Mouse (Mus musculus) cerebellum, adult 9-10 months (tissue): ENCODE measurements around the gene Nmb.
A peak's percentile ranks its signal among the peaks of the same experiment; 100 is the strongest.

Source experiments
- DNase-seq: peaks from one replicate; pipeline ENCODE4 v3.0.0; 2022

Nmb gene

DNA sequence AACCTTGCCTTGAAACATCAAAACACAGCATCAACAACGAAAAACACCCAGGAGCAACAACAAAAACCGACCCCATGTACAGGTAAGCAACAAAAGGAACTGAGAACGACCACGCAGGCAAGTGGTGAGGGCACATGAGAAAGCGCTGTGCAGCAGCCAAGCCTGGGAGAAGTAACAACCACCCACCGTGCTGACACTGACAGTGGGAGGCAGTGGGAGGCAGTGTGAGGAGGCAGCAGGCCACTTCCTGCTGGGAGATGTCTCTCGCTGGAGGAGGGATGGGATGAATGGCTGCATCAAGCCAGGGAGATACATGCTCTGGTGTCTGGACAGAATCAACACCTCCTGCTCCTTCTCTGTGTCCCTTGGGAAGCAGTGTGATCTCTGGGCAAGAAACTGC is 7.7 kb downstream of the Nmb start:
- no peak for DNase-seq

DNA sequence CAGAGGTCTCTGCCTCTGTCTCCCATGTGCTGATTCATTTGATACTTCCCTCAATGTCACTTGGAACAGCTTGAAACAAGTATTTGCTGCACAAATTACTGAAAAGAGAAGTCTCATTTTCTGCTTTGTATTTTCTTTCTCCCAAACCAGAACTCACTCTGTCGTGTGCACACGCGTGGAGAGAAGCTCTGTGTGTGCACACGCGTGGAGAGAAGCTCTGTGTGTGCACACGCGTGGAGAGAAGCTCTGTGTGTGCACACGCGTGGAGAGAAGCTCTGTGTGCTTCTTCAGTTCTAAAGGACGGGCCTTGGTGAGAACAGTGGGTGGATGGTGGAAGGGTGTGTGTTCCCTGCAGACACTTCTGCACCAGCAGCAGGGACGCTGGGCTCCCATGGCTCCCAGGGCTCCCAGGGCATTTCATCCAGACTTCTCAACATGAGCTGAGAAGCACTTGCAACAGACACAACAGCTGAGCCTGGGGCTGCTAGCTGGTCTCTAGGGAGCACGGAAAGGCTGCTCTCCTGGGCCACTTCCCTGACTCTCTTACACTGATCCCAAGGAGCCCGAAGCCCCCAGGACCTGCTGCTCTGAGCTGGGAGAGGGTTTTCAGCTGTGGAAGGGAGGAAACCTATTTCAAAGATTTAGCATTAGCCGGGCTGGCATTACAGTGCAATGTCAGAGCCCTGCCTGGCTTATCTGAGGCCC is 9.9 kb downstream of the Nmb start:
- no peak for DNase-seq

DNA sequence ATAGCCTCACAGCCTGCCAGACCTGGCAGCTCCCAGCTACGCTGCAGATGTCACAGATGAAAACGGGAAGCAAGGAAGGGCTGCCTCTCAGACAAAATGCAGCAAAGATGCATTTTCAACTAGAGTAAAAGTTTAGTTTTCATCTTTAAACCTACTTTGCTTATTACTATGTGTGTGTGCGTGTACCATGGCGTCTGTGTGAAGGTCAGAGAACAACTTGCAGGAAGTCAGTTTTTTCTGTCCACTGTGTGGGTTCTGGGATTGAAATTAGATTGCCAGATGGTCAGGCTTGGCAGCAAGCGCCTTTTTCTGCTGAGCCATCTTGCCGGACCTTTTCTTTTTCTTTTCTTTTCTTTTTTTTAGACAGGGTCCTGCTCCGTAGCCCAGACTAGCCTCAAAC is 10.7 kb downstream of the Nmb start:
- DNase-seq: peak; percentile 71

DNA sequence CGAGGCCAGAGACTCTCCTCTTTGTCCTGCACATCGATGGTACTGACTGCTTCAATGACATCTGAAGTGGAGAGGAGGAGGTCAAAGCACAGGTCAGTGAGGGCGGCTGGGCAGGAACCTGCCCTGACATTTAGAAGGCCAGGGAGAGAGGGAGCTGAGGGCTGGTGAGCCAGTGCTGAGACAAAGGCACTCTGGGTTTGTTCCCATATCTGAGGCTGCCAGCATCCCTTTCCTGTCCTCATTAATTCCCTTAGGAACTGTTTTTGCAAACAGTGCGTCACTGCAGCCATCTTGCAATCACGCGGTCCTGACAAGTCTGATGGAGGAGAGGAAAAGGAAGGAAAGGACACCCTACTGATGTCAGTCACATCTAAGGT is 11.1 kb downstream of the Nmb start:
- DNase-seq: peak; percentile 66

DNA sequence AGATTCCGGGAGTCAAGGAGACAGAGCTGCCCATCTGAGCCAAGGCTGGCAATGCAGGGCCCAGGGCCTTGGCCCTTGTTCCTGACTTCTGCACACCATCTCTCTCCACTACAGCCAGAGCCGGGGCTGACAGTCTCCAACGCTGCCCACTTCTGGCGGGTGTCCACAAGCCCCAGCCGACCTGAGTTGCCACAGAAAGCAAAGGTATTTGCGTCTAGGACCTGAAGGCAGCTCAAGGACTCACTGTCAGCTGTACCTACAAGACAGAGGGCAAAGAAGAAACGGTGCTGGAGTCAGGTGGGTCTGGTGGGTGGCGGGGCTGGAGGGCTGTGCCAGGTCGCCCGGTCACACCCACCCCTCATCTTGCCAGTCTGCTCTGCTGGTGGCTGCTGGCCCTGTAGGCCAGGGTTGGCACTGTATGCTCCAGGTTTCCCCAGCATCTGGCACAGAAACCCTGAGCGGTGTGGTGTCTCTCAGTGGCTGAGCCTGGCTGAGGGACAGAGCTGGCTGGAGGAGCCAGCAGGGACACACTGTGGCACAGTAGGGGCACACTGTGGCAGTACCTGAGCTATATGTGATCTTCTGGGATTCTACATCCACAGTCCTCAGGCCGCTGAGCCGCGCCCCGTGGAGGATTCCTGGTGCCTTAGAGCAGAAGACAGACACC is 11.7 kb downstream of the Nmb start:
- peak; percentile 73 for DNase-seq

DNA sequence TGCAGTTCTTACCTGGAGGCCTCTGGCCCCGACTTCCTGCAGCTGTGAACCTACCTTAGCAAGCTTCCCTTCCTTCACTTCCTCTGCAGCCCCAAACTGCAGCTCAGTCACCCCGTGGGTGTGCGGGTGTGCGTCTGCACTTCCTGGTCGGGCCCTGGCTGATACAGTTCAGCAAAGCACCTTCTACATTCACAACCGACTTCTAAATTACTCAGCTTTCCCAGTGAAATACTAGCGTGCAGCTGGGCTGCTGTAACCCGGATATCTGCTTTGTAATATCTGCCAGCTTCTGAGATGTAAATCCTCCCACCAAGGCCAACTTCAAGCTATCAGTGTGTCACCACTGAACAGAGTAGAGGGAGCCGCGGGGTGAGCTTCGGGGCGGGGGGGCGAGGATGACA is 15.0 kb downstream of the Nmb start:
- DNase-seq: no peak

DNA sequence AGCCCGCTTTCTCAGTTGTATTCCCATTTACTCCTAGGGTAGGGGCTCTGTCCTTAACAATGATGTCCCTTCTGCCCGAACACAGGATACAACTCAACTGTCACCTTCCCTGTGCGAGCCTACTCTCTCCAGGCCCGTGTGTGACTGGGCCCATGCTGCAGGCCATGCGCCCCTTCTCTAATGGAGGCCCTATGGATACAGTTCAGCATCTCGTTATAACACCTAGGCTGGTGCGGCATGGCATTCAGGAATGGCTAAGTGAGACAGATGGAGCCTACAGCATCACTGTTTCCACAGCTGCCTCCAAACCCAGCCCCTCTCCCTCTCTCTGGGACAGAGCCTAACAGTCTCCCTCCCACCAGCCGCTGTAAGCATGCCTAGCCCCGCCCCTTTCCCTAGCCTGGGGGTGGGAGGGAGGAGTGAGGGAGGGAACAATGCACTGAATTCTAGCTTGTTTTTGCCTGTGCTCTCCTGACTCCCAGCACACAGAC is 15.8 kb downstream of the Nmb start:
- DNase-seq: no peak

DNA sequence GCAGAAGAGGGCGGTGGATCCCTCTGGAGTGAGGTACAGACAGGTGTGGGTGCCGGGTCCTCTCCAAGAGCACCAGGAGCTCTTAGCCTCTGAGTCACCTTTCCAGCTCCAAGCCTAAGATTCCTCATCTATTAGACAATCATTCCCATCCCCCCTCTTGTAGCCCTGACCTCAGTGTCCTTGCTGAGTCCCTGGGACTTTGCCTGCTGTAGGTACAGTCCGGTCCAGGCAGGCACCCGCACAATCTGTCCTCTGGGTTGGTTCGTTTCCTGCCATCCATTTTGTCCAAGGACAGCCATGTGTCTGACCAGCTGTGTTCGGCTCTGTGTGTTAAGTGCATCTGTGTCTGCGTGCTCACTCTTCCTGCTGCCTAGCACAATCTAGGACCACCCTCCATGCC is 16.3 kb downstream of the Nmb start:
- DNase-seq: no peak

DNA sequence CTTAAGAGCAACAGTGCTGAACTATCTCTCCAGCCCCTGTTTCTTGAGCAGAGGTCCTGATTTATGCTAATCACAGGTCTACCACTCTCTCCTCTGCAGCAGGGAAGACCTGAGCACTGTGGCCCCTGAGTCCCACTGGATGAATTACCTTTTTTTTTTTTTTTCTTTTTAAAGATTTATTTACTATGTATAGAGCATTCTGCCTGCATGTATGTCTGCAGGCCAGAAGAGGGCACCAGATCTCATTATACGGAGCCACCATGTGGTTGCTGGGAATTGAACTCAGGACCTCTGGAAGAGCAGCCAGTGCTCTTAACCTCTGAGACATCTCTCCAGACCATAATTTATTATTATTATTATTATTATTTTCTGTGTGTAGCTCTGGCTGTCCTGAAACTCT is 19.2 kb downstream of the Nmb start:
- DNase-seq: no peak

DNA sequence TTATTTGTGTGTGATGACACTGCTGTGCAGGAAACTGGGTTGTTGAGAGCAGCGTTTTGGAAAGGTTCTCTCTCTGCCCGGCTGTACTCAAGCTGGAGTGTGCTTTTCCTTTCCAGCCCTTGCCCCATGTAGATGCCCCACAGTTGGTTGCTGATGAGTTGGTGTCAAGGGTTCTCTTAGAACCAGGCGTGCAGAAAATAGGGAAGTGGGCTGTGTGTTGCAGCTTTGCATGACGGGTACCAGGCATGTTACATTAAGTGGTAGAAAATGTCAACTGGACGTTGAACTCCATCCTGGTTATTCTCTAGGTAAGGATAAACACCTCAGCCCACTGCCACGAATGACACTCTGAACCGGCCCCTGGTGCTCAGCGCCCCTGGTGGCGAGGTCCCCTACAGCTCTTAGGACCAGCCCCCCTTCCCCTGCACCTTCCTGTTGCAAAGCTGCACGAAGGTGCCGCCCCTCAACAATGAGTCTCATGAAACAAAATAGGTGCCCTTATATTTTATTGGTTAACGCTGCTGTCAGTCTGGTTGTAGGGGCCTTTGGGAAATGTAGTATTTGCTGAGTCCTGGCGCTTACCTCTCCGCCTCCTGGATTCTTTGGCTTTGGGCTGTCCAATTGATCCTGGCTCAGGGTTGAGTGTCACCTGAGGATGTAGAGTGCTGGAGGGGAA is 21.9 kb downstream of the Nmb start:
- peak; percentile 89 for DNase-seq

DNA sequence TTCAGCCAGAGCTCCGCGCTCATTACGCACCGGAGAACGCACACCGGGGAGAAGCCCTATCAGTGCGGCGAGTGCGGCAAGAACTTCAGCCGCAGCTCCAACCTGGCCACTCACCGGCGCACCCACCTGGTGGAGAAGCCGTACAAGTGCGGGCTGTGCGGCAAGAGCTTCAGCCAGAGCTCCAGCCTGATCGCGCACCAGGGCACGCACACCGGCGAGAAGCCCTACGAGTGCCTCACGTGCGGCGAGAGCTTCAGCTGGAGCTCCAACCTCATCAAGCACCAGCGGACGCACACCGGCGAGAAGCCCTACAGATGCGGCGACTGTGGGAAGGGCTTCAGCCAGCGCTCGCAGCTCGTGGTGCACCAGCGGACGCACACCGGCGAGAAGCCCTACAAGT is 29.1 kb downstream of the Nmb start:
- DNase-seq: no peak

DNA sequence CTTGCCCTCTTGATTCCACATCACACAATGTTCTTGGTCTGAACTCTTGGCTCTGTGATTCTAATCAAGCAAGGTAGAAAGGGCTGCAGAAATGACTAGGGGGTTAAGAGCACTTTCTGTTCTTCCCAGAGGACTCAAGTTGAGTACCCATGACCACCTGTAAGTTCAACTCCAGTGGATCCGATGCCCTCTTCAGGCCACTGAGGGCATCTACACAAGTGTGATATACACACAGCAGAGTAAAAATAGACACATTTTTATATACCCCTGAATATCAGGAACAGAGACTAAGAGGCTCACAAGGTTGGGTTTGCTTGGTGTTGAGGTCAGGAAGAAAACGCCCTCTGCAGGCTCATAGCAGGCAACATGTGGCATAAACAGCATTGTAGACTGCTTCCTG is 31.2 kb downstream of the Nmb start:
- DNase-seq: no peak

DNA sequence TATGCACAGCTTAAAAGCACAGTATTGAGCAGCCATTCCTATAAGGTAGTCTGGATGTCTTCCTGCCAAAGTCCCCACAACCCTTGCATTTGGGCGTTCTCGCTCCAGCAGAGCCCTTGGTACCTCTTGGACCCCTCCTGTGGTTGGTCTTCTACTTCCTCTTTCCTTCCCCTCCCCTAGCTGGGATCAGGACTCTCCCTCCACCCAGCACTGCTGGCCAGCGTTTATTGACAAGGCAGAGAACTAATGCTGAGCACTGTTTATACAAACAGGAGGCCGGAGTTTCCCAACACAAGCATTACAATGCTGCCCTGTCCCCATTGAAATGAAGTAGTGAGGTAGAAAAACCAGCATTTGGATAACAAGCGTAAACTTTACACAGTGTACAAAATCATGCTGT is 31.8 kb downstream of the Nmb start:
- no peak for DNase-seq

DNA sequence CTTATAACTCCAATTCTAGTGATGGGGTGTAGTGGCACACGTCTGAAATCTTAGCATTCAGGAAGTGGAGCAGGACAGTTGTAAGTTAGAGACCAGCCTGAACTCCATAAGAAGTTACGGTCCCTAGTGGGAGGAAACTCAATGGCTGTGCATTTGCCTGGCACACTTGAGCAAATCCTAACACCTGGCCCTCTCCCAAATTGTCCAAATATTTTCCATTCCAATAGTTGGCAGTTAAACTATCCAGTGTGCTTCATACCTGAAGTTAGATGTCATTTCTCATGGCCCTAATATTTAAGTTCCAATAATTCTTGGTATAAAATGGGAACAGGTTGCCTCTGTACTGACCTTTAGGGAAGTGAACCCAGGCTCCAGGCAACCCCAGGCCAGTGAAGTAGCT is 36.2 kb downstream of the Nmb start:
- no peak for DNase-seq

DNA sequence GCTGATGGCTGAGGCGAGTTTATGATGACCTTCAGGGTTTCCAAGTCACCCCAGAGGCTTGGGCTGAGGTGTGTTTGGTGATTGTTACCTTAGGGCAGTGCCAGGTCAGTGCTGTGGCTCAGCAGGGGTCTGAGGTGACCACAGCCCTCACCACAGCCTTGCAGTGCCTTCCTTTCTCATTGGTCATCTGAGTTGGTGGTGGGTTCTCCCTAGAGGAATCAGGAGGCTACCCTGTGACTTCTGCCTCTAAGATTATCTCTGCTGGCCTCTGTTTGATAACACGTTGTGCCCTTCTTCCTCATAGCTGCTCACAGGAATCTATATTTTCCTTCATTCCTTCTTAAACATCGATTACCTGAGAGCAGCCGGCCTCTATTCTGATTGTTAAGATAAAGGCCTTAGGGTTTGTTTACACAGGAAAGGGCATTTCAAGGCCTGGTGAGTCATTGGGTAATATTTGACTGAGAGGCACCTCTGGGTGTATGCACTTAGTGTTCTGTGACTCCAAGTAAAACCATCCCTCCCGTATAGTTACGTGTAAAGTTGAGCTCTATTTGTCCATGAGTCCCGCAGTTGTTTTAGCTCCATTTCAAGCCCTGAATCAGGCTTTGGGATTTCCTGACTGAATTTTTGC is 38.2 kb downstream of the Nmb start:
- no peak for DNase-seq

DNA sequence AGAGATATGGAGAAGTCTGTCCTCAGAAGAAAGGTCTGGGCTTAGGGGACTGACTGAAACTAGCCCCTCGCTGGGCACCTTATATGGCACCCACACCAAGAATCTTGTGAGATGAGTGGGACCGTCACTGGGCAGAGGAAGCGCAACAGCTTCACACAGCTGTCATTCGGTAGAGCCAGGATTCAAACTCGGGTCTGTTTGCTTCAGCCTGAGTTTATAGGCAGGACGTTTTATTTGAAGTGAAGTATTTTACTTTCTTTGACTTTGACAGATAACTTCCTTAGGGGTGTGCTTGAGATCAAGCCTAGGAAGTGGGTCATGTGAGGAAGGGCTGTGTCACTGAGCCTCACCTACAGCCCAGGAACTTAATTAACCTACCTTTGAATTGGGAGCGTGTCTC is 39.4 kb downstream of the Nmb start:
- DNase-seq: no peak

DNA sequence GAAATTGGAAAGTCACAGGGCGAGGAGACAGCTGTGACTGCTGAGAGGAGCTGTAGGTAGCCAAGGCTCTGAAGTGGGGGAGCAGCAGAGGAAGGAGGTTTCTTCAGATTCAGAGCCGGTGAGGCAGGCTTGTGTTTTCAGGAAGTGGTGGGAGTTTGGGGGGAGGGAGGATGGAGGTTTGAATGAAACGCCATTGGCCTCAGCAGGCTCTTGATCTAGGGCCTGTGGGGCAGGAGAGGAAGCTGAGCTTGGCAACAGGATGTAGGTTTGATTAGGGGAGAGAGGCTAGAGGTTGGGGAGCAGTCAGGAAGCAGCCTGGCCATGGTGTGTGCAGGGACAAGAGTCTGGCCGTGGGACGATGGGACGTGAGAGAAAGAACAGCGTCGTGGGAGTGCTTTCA is 40.0 kb downstream of the Nmb start:
- DNase-seq: no peak

DNA sequence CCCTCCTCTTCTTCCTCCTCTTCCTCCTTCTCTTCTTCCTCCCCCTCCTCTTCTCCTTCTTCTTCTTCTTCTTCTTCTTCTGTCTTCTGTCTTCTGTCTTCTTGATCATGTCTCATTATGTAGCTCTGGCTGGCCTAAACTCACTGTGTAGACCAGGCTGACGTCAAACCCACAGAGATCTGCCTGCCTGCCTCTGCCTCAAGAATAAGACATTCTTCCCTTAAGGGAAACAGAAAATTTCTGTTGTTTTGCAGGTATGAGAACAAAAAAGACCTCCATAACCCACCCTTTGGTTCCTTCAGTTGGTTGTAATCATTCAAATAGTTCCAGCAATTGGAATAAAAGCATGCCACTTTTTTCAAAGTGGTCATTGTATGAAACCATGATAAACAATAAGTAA is 40.7 kb downstream of the Nmb start:
- DNase-seq: no peak

DNA sequence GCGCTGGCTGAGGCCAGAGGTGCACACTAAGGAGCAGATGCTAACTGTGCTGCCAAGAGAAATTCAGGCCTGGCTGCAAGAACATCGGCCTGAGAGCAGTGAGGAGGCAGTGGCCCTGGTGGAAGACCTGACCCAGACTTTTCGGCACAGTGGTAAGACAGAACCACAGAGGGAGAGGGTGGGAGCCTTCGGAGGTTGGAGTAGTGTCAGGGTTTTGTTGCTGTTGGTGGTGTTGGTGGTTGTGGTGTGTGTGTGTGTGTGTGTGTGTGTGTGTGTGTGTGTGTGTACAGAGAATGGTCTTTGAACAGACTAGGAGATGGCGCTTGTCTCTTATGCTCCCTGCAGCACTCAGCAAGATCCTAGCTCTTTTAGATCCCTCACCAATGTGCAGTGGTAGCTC is 41.4 kb downstream of the Nmb start:
- DNase-seq: no peak

DNA sequence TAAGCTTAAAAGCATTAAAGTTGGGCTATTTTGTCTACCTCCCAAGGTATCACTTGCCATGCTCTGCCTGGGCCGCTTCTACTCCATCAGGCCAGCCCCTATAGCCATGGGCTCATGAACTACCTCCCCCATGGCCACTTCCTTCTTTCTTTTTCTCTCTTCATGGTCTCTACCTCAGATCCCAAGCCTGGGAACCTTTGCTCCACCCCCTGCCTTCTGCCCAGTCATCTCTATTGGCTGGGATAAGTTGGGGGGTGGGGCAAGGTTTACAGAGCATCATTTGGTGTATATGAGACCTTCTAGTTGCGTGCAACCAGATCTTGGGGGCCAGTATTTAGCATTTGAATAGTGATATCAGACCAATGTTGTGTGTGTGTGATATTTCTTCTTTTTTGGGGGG is 42.4 kb downstream of the Nmb start:
- DNase-seq: no peak

DNA sequence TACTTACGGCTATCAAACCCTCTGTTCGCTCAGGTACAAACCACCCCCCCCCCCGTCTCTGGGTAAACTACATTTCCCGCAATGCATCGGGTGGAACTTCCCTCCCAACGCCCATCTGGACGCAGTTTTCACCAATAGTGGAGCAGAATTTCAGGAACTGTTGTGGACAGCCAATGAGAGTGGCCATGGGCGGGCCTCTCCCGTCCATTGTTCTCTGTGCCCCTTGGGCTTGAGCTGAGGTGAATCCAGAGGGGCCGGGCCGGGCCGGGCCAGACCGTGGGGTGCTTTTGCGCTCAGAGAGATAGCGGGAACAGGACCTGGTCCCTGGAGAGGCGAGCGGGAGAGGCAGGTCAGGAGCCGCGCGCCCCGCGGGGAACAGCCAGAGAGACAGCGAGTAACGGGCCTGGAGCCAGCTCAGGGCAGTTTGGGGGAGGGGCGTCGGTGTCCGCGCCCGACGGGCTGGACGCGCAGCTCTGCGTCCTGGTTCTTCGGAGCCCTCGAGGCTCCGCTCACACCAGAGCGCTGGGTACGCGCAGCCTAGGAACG is 44.1 kb downstream of the Nmb start, which contains the start of gene Zscan2:
Gene Zscan2, plus strand, starts transcription at position 192 of the 546 bp plus-strand sequence.
- DNase-seq: peak; percentile 94

DNA sequence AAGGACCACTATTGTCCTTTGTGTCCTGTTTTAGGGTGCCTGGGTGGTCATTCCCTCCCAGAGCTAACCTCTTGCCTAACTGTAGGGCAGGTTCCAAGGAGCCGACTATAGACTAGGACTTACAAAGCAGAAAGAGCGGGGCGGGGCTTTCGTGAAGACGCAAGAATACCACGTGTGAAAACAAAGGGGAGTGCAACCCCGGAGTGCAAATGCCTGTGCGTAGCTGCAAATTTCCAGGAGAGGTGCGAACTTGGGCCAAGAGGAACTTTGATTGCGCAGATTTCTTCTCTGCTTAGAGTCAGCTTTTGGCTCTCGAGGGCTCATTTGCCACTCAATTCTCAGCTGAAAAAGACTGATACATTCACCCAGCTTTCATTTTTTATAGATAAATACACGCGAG is 44.6 kb downstream of the Nmb start:
- DNase-seq: peak; percentile 69

DNA sequence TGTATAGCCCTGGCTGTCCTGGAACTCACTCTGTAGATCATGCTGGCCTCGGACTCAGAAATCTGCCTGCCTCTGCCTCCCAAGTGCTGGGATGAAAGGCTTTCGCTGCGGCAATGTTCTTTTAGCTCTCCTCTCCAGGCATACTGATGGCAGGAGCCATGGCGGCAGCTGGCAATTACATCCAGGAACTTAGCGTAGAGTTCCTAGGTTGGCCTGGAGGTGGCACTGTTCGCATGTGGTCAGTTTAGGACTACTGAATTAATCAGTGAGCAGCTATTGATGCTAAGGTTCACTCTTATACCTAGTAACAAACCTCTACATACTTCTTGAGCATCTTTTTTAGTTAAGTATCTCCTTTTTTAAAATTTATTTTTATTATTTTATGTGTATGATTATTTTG is 47.7 kb downstream of the Nmb start:
- peak; percentile 87 for DNase-seq
